Mouse (Mus musculus) ES-E14 (cell line): Measurements from ENCODE around the gene Lemd1.

Experiments used
- CHD2 ChIP-seq: IDR thresholded peaks from 2 replicates; pipeline ENCODE4 v1.6.1; 2014; ENCODE audit warnings: mild to moderate bottlenecking, low read depth, low read length, inconsistent platforms
- MAFK ChIP-seq: IDR thresholded peaks from 2 replicates; pipeline ENCODE4 v1.6.1; 2014; ENCODE audit warnings: mild to moderate bottlenecking, low read depth, low read length, inconsistent platforms; ENCODE audit not compliant: insufficient read depth
- ZNF384 ChIP-seq: IDR thresholded peaks from 2 replicates; pipeline ENCODE4 v1.6.1; 2012; ENCODE audit warnings: low read depth, low read length, inconsistent platforms

- no peak for TF ChIP-seq MAFK
- no peak for TF ChIP-seq CHD2
- no peak for TF ChIP-seq ZNF384
Observed at GRCm38 (mm10) chr1:132144837-132145236, 46.4 kb upstream of the Lemd1 start.
